Mouse (Mus musculus): ENCODE data around the gene Ptprr. TPM values are rescaled to one million over a fixed set of nuclear protein-coding genes. Genes with fewer than 3 reads are reported as not detected.

Ptprr gene
- total and polyA plus RNA-seq, 2 experiments from 2014 or later: 23.8 to 25.1 TPM

- no peaks in the 10 kb centered on the region for H3K9me3 ChIP-seq (ENCODE audit: low read length)
- H3K36me3 ChIP-seq (ENCODE audit: insufficient read depth, low read length): no peaks in the 10 kb centered on the region
- no peak for TF ChIP-seq CTCF (IDR thresholded peaks at IDR 0.05)
- no peak for ATAC-seq (ENCODE audit: low FRiP score)
- DNase-seq (ENCODE audit: low spot score): no peak
- no peaks in the 10 kb centered on the region for H3K27me3 ChIP-seq (ENCODE audit: insufficient read depth, low read length)
- no peak overlapping the region for H3K4me3 ChIP-seq (ENCODE audit: low read depth, low read length)
- no peak overlapping the region for H3K4me2 ChIP-seq (ENCODE audit: low read depth, low read length, poor library complexity, severe bottlenecking)
- H3K27ac ChIP-seq (ENCODE audit: low read depth, low read length): no peak overlapping the region
- no peaks in the 10 kb centered on the region for H3K4me1 ChIP-seq (ENCODE audit: insufficient read depth, low read length)
- 53% methylated on average over 11 of the region's 11 CpGs for WGBS
- H3K9ac ChIP-seq (replicated peaks; ENCODE audit: low read length, poor library complexity, severe bottlenecking): no peak overlapping the region
Measured at GRCm38 (mm10) chr10:116310516-116311210, 292.6 kb downstream of the Ptprr start.

- Histone ChIP-seq H3K9me3 (ENCODE audit: low read length) (no peaks in the 10 kb centered on the region), H3K4me1 (ENCODE audit: insufficient read depth, low read length) (no peaks in the 10 kb centered on the region)
- 0 out of 2 replicates have a peak, but pooled peaks have one; percentile 34 for ATAC-seq (ENCODE audit: low FRiP score)
Measured at GRCm38 (mm10) chr10:116319246-116319645, 301.2 kb downstream of the Ptprr start.

More at GRCm38 (mm10) chr10:116319246-116319645, 301.2 kb downstream of the Ptprr start:
- Histone ChIP-seq H3K4me2 (ENCODE audit: low read depth, low read length, poor library complexity, severe bottlenecking) (0 out of 2 replicates have a peak overlapping the region, but pooled peaks have one; percentile 25), H3K27me3 (ENCODE audit: insufficient read depth, low read length) (no peaks in the 10 kb centered on the region), H3K9ac (replicated peaks; ENCODE audit: low read length, poor library complexity, severe bottlenecking) (no peak overlapping the region), H3K4me3 (ENCODE audit: low read depth, low read length) (no peak overlapping the region), H3K27ac (ENCODE audit: low read depth, low read length) (no peak overlapping the region), H3K36me3 (ENCODE audit: insufficient read depth, low read length) (no peaks in the 10 kb centered on the region)
- peak; percentile 93 for DNase-seq (ENCODE audit: low spot score)
- peak; percentile 90 for TF ChIP-seq CTCF (IDR thresholded peaks at IDR 0.05)
- 20% methylated on average over 12 of the region's 12 CpGs for WGBS

Other genes with a start within 250 kb of the Ptprr start
- gene Tspan8, start 201.4 kb upstream of the Ptprr start, total RNA-seq (2014; rRNA removed): 0.49 and 0.61 TPM in 2 replicates
- gene Tspan8, start 201.4 kb upstream of the Ptprr start, polyA plus RNA-seq (2015; fragmentation: Nextera tagmentation; extraction: Ambion mirVana): 1.8 and 2.5 TPM in 2 replicates
- not detected in 2 replicates for gene 4933416C03Rik, start 95.7 kb downstream of the Ptprr start, total RNA-seq (2014; rRNA removed)
- not detected in 2 replicates for gene 4933416C03Rik, start 95.7 kb downstream of the Ptprr start, polyA plus RNA-seq (2015; fragmentation: Nextera tagmentation; extraction: Ambion mirVana)

Data from midbrain, postnatal 0 days (tissue).